Mouse (Mus musculus) left cerebral cortex, adult 18-20 months (tissue): Measurements from ENCODE around the gene Mrtfb. TPM values are rescaled to one million over a fixed set of nuclear protein-coding genes. Genes with fewer than 3 reads are reported as not detected.

ENCODE experiments used
- DNase-seq, 2 experiments: peaks; one replicate each; pipeline ENCODE4 v3.0.0; 2021 to 2022; ENCODE audit warnings: low spot score in 2 of 2, mixed read lengths in 1 of 2
- microRNA-seq, 2 experiments: library from miRNA; unstranded; fragments of <30 nt; microRNA quantifications; one replicate each; pipeline ENCODE4 v1.2.0; 2021
- total RNA-seq, 2 experiments: library from RNA; stranded (reverse); gene quantifications; 2 replicates each; pipeline ENCODE4 v1.2.3; 2021

The Mrtfb gene
- total RNA-seq, 2 experiments from 2014 or later = 179 to 188 TPM

GRCm38 (mm10) chr16:13464662-13465061 is 208.4 kb downstream of the Mrtfb start:
- DNase-seq = no peak

Small RNA genes lying within 50 kb of the gene (microRNA-seq; reads per million reads assigned to microRNA genes)
- 105 to 156 reads per million in 2 experiments for gene Mir193b
- gene Mir365-1 = 0.85 to 2.0 reads per million in 2 experiments

Other genes with a start within 250 kb of the Mrtfb start
- 10 to 100 TPM; 24.3 to 24.5 TPM for gene Ercc4, start 146.8 kb upstream of the Mrtfb start, total RNA-seq